Mouse (Mus musculus): ENCODE results near the gene Def6. TPM values are rescaled to one million over a fixed set of nuclear protein-coding genes. Genes with fewer than 3 reads are reported as not detected.
"Not testable (repeated sequence)": the region's sequence is repeated elsewhere in the genome, so short reads cannot be mapped to it uniquely, and the experiment has no call there.

Gene Def6
- total and polyA plus RNA-seq, 2 experiments from 2014 or later, result 7.8 to 13.0 TPM

DNA sequence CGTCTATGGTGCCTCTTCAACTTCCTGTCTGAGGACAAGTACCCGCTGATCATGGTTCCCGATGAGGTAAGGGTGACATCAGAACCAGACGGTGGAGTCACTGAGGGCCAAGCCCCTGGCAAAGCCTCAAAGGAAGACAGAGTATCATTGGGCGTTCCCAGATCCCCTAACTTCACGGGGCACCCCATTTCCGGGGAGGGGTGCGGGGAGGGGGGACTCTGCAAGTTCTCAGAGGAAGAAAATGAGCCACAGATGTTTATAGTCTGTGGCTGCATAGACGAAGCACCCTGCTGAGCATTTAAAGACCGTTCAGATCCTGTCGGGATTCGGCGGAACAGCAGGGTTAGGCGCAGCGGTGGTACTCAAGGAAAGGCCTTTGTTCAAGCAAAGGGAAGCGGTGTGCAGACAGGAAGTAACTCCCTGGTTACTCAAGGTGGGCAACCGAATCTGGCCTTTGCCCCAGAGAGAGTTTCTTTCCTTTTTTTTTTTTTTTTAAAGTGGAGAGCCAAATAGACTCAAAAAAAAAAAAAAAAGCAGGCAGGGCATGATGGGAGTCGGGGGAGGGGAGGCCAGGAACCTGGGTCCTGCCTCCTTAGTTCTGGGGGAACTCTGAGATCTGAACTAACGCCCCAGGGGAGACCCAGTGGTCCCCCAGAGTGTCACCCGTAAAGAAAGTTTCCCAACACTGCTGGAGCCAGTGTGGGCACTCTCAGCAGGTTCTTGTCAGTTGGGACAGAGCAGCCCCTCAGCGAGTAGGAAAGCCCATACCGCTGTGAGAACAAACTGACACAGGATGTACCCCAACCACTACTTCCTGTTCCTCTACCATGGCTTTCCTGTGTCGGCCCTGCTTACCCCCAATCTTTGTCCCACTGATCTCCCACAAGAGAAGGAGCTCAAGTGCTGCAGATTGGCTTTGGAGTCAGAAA lies 10.4 kb downstream of the Def6 start:
- no peak overlapping the region for H3K4me3 ChIP-seq (ENCODE audit: low read length)
- no peaks in the 10 kb centered on the region for H3K4me1 ChIP-seq (ENCODE audit: insufficient read depth, low read length)
- no peaks in the 10 kb centered on the region for H3K9me3 ChIP-seq (ENCODE audit: low read length)
- ATAC-seq (0 out of 2 replicates have a peak, but pooled peaks have one; percentile 37), DNase-seq (ENCODE audit: low spot score) (no peak)
- H3K36me3 ChIP-seq (ENCODE audit: insufficient read depth, low read length), result no peaks in the 10 kb centered on the region
- TF ChIP-seq CTCF (IDR thresholded peaks at IDR 0.05; ENCODE audit: low read depth), result no peak
- H3K9ac ChIP-seq (replicated peaks; ENCODE audit: low read length), result no peak overlapping the region
- no peak overlapping the region for H3K27ac ChIP-seq
- 24% methylated on average over 23 of the region's 23 CpGs for WGBS
- H3K4me2 ChIP-seq (ENCODE audit: low read depth, low read length), result 0 out of 2 replicates have a peak overlapping the region, but pooled peaks have one; percentile 10
- H3K27me3 ChIP-seq (ENCODE audit: insufficient read depth, low read length), result no peaks in the 10 kb centered on the region

- not testable (repeated sequence) for H3K36me3 ChIP-seq (ENCODE audit: insufficient read depth, low read length); DNase-seq (ENCODE audit: low spot score); ATAC-seq; H3K4me1 ChIP-seq (ENCODE audit: insufficient read depth, low read length); H3K4me3 ChIP-seq (ENCODE audit: low read length); H3K27me3 ChIP-seq (ENCODE audit: insufficient read depth, low read length); H3K9me3 ChIP-seq (ENCODE audit: low read length); H3K9ac ChIP-seq (replicated peaks; ENCODE audit: low read length); H3K27ac ChIP-seq; H3K4me2 ChIP-seq (ENCODE audit: low read depth, low read length)
- 91% methylated on average over 9 of the region's 10 CpGs for WGBS
Measured at GRCm38 (mm10) chr17:28222463-28222862, 14.9 kb downstream of the Def6 start.

DNA sequence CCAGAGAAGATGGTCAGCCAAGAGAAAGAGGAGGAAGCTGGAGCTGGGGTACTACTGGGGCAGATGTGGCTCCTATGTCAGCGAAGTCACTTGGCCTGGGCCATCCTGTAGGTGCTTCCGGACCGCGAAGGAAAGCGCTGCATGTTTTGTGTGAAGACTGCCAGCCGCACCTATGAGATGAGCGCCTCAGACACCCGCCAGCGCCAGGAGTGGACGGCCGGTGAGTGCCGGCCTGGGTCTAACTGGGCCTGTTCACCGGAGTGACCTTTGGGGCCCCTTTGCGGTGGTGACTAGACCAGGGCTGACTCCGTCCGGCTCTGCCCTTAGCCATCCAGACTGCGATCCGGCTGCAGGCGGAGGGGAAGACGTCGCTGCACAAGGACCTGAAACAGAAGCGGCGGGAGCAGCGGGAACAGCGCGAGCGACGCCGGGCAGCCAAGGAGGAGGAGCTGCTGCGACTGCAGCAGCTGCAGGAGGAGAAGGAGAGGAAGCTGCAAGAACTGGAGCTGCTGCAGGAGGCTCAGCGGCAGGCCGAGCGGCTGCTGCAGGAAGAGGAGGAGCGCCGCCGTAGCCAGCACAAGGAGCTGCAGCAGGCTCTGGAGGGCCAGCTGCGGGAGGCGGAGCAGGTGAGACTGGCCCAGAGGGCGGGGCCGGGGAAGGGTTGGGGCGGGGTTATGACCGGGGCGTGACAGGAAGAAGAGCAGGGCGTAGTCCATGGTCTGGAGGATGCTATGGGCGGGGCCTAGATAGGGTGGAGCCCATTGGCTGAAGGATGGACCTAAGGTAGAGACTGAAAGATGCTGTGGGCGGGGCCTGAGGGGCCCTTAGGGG lies 16.2 kb downstream of the Def6 start:
- Histone ChIP-seq H3K4me2 (ENCODE audit: low read depth, low read length) (peak overlapping the region; percentile 80), H3K9me3 (ENCODE audit: low read length) (no peaks in the 10 kb centered on the region), H3K4me3 (ENCODE audit: low read length) (peak overlapping the region; percentile 42), H3K27me3 (ENCODE audit: insufficient read depth, low read length) (no peaks in the 10 kb centered on the region), H3K4me1 (ENCODE audit: insufficient read depth, low read length) (no peaks in the 10 kb centered on the region), H3K27ac (peak overlapping the region; percentile 86), H3K9ac (replicated peaks; ENCODE audit: low read length) (peak overlapping the region; percentile 69), H3K36me3 (ENCODE audit: insufficient read depth, low read length) (no peaks in the 10 kb centered on the region)
- TF ChIP-seq CTCF (IDR thresholded peaks at IDR 0.05; ENCODE audit: low read depth), result peak; percentile 54
- DNase-seq (ENCODE audit: low spot score) (peak; percentile 87), ATAC-seq (peak; percentile 84)
- 1% methylated on average over 46 of the region's 46 CpGs for WGBS

DNA sequence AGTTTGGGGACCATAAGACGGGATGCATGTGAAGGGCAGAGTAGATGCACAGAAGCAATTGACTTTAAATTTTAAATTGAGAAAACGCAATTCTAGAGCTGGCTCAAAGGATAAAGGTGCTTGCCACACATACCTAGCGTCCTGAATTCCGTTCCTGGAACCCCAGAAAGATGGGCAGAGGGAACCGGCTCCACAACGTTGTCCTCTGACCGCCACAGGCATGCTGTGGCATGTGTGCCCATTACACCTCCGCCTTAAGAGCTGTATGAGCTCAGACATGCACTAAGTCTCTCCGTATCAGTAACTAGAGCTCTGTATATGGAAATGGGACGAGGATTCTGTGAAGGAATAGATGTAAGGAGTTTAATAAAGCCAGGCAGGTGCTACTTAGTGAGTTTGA lies 17.0 kb downstream of the Def6 start:
- no peaks in the 10 kb centered on the region for H3K36me3 ChIP-seq (ENCODE audit: insufficient read depth, low read length)
- H3K4me1 ChIP-seq (ENCODE audit: insufficient read depth, low read length), result no peaks in the 10 kb centered on the region
- no peak overlapping the region for H3K4me3 ChIP-seq (ENCODE audit: low read length)
- H3K9ac ChIP-seq (replicated peaks; ENCODE audit: low read length), result no peak overlapping the region
- no peaks in the 10 kb centered on the region for H3K27me3 ChIP-seq (ENCODE audit: insufficient read depth, low read length)
- H3K27ac ChIP-seq, result 0 out of 2 replicates have a peak overlapping the region, but pooled peaks have one; percentile 86
- no peak for TF ChIP-seq CTCF (IDR thresholded peaks at IDR 0.05; ENCODE audit: low read depth)
- H3K9me3 ChIP-seq (ENCODE audit: low read length), result no peaks in the 10 kb centered on the region
- 88% methylated on average over 10 of the region's 10 CpGs for WGBS
- ATAC-seq (no peak), DNase-seq (ENCODE audit: low spot score) (no peak)
- no peak overlapping the region for H3K4me2 ChIP-seq (ENCODE audit: low read depth, low read length)

GRCm38 (mm10) chr17:28226014-28226413 lies 18.4 kb downstream of the Def6 start:
- TF ChIP-seq CTCF (IDR thresholded peaks at IDR 0.05; ENCODE audit: low read depth), result peak; percentile 100
- WGBS, result 2% methylated on average over 21 of the region's 21 CpGs
- Histone ChIP-seq H3K4me3 (ENCODE audit: low read length) (peak overlapping the region; percentile 24), H3K27me3 (ENCODE audit: insufficient read depth, low read length) (no peaks in the 10 kb centered on the region), H3K27ac (peak overlapping the region; percentile 51; the same call in 1 of the 2 replicates), H3K9ac (replicated peaks; ENCODE audit: low read length) (peak overlapping the region; percentile 44), H3K4me2 (ENCODE audit: low read depth, low read length) (peak overlapping the region; percentile 61), H3K9me3 (ENCODE audit: low read length) (no peaks in the 10 kb centered on the region), H3K36me3 (ENCODE audit: insufficient read depth, low read length) (no peaks in the 10 kb centered on the region), H3K4me1 (ENCODE audit: insufficient read depth, low read length) (no peaks in the 10 kb centered on the region)
- ATAC-seq (peak; percentile 54), DNase-seq (ENCODE audit: low spot score) (peak; percentile 94)

DNA sequence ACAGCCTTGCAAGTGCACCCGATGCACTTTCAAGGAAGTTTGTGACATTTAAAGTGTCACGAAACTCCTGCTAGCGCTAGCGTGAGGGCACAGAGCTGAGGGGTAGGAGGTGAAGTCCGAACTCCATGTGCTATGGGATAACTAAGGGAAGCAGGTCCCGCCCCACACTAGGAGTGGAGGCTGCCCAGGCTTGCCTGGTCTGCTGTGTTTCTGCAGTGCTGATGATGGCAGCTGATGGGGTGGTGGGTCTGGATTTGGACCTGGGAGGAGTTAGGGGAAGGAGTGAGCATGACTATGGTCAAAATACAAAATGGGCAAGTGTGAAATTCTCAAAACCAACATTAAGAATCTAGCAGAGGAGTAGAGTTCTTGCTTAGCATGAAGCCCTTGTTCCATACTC lies 22.9 kb downstream of the Def6 start:
- Histone ChIP-seq H3K27me3 (ENCODE audit: insufficient read depth, low read length) (no peaks in the 10 kb centered on the region), H3K27ac (no peak overlapping the region), H3K4me1 (ENCODE audit: insufficient read depth, low read length) (0 out of 2 replicates have a peak, but pooled peaks cover 2% of the 10 kb centered on the region), H3K9me3 (ENCODE audit: low read length) (no peaks in the 10 kb centered on the region), H3K36me3 (ENCODE audit: insufficient read depth, low read length) (no peaks in the 10 kb centered on the region), H3K9ac (replicated peaks; ENCODE audit: low read length) (no peak overlapping the region), H3K4me3 (ENCODE audit: low read length) (no peak overlapping the region), H3K4me2 (ENCODE audit: low read depth, low read length) (no peak overlapping the region)
- TF ChIP-seq CTCF (IDR thresholded peaks at IDR 0.05; ENCODE audit: low read depth), result no peak
- no peak for DNase-seq (ENCODE audit: low spot score)
- WGBS, result 87% methylated on average over 6 of the region's 6 CpGs
- no peak for ATAC-seq

Measured in hindbrain, postnatal 0 days (tissue).